Mouse (Mus musculus) CH12.LX (cell line): Measurements from ENCODE around the gene Igf1r. TPM values are rescaled to one million over a fixed set of nuclear protein-coding genes. Genes with fewer than 3 reads are reported as not detected.

Experiments
- DNase-seq: peaks from one replicate; pipeline ENCODE4 v3.0.0-alpha.2; 2013; ENCODE audit errors: extremely low read depth
- H3K27ac ChIP-seq: 2 replicates; pipeline ENCODE4 v1.5.1; 2012; ENCODE audit warnings: low read depth, mild to moderate bottlenecking, control low read depth, moderate library complexity; ENCODE audit not compliant: insufficient read depth
- H3K27me3 ChIP-seq: replicated peaks from 2 replicates; pipeline ENCODE3; 2012; ENCODE audit warnings: inconsistent platforms
- H3K36me3 ChIP-seq, 2 experiments: replicated peaks in 1 of 2; 2 replicates each; pipeline versions ENCODE3 to v1.6.1; 2012; ENCODE audit warnings: inconsistent platforms in 1 of 2, low read length in 1 of 2, mild to moderate bottlenecking in 1 of 2, mixed read lengths in 1 of 2, moderate library complexity in 1 of 2; ENCODE audit not compliant: control insufficient read depth in 1 of 2, insufficient read depth in 1 of 2
- H3K4me1 ChIP-seq, 2 experiments: 2 replicates each; pipeline ENCODE4 v1.6.1; 2012; ENCODE audit warnings: inconsistent platforms in 1 of 2, moderate library complexity in 1 of 2; ENCODE audit not compliant: insufficient read depth in 2 of 2, control insufficient read depth in 1 of 2
- H3K4me2 ChIP-seq: 2 replicates; pipeline ENCODE4 v1.6.1; 2012; ENCODE audit warnings: low read depth, mild to moderate bottlenecking, control low read depth; ENCODE audit not compliant: poor library complexity, insufficient read depth, severe bottlenecking
- H3K4me3 ChIP-seq, 3 experiments: fragments of 150-350 bp in 1 of 3; sonication (generic) in 1 of 3; replicated peaks in 1 of 3; 2 replicates each; pipeline versions ENCODE3 to v1.5.1; 2011 to 2012; ENCODE audit warnings: low read depth in 2 of 3, low read length in 2 of 3, mild to moderate bottlenecking in 2 of 3, moderate library complexity in 2 of 3, control low read depth in 1 of 3, improper control_type of control experiment in 1 of 3, inconsistent platforms in 1 of 3, mixed read lengths in 1 of 3; ENCODE audit not compliant: poor library complexity in 1 of 3
- H3K79me2 ChIP-seq: replicated peaks from 2 replicates; pipeline ENCODE4 v1.6.1; 2012; ENCODE audit warnings: mild to moderate bottlenecking, moderate library complexity; ENCODE audit not compliant: control insufficient read depth, poor library complexity, insufficient read depth, severe bottlenecking; ENCODE audit errors: extremely low read depth
- H3K9ac ChIP-seq: 2 replicates; pipeline ENCODE4 v1.6.1; 2012; ENCODE audit warnings: low read depth, mild to moderate bottlenecking, control low read depth, moderate library complexity; ENCODE audit not compliant: insufficient read depth
- H3K9me3 ChIP-seq: replicated peaks from 2 replicates; pipeline ENCODE3; 2012; ENCODE audit warnings: low read length, inconsistent platforms, mixed read lengths
- CHD1 ChIP-seq: IDR thresholded peaks from 2 replicates; pipeline ENCODE4 v1.6.1; 2012; ENCODE audit warnings: low read depth, low read length, improper control_type of control experiment, inconsistent platforms
- CTCF ChIP-seq, 2 experiments: IDR thresholded peaks in 1 of 2; conservative IDR thresholded peaks in 1 of 2; 2 replicates each; pipeline ENCODE4 v1.5.1; 2011 to 2012; ENCODE audit warnings: low read depth in 2 of 2, low read length in 2 of 2, improper control_type of control experiment in 1 of 2, inconsistent platforms in 1 of 2, mild to moderate bottlenecking in 1 of 2, moderate library complexity in 1 of 2
- E2F4 ChIP-seq: IDR thresholded peaks from 2 replicates; pipeline ENCODE4 v1.6.1; 2011; ENCODE audit warnings: low read depth, low read length, improper control_type of control experiment; ENCODE audit not compliant: insufficient replicate concordance
- EP300 ChIP-seq: IDR thresholded peaks from 2 replicates; pipeline ENCODE4 v1.6.1; 2011; ENCODE audit warnings: low read length, improper control_type of control experiment
- ETS1 ChIP-seq: conservative IDR thresholded peaks from 2 replicates; pipeline ENCODE4 v1.6.1; 2012; ENCODE audit warnings: low read depth, mild to moderate bottlenecking, inconsistent platforms, low read length, improper control_type of control experiment, moderate library complexity
- GABPA ChIP-seq: IDR thresholded peaks from 2 replicates; pipeline ENCODE4 v1.6.1; 2012; ENCODE audit warnings: low read depth, low read length, improper control_type of control experiment, inconsistent platforms; ENCODE audit not compliant: insufficient replicate concordance
- JUN ChIP-seq: IDR thresholded peaks from 2 replicates; pipeline ENCODE4 v1.6.1; 2011; ENCODE audit warnings: low read depth, mild to moderate bottlenecking, low read length, improper control_type of control experiment, moderate library complexity; ENCODE audit not compliant: insufficient read depth
- JUND ChIP-seq: conservative IDR thresholded peaks from 2 replicates; pipeline ENCODE4 v1.6.1; 2011; ENCODE audit warnings: low read depth, low read length, improper control_type of control experiment
- KAT2A ChIP-seq: IDR thresholded peaks from 2 replicates; pipeline ENCODE4 v1.6.1; 2012; ENCODE audit warnings: low read length, improper control_type of control experiment, inconsistent platforms; ENCODE audit not compliant: insufficient replicate concordance
- MAFK ChIP-seq: IDR thresholded peaks from 2 replicates; pipeline ENCODE4 v1.6.1; 2011; ENCODE audit warnings: low read length, improper control_type of control experiment; ENCODE audit not compliant: insufficient replicate concordance
- MAX ChIP-seq: IDR thresholded peaks from 2 replicates; pipeline ENCODE4 v1.6.1; 2011; ENCODE audit warnings: low read length, improper control_type of control experiment
- MEF2A ChIP-seq: IDR thresholded peaks from 2 replicates; pipeline ENCODE4 v1.6.1; 2014; ENCODE audit warnings: low read depth, mild to moderate bottlenecking, inconsistent platforms, low read length, improper control_type of control experiment, borderline replicate concordance
- MYC ChIP-seq: IDR thresholded peaks from 2 replicates; pipeline ENCODE4 v1.6.1; 2011; ENCODE audit warnings: low read depth, mild to moderate bottlenecking, improper control_type of control experiment, low read length
- NELFE ChIP-seq: IDR thresholded peaks from 2 replicates; pipeline ENCODE4 v1.6.1; 2011; ENCODE audit warnings: low read depth, low read length, improper control_type of control experiment
- PAX5 ChIP-seq: IDR thresholded peaks from 2 replicates; pipeline ENCODE4 v1.6.1; 2012; ENCODE audit warnings: low read length, inconsistent platforms, mixed read lengths
- POLR2A ChIP-seq: IDR thresholded peaks from 2 replicates; pipeline ENCODE4 v1.6.1; 2011; ENCODE audit warnings: low read depth, mild to moderate bottlenecking, improper control_type of control experiment, low read length
- POLR2AphosphoS2 ChIP-seq: IDR thresholded peaks from 2 replicates; pipeline ENCODE4 v1.6.1; 2011; ENCODE audit warnings: low read depth, low read length, improper control_type of control experiment
- RAD21 ChIP-seq: IDR thresholded peaks from 2 replicates; pipeline ENCODE4 v1.6.1; 2011; ENCODE audit warnings: low read depth, mild to moderate bottlenecking, low read length, improper control_type of control experiment, moderate library complexity
- SIN3A ChIP-seq: IDR thresholded peaks from 2 replicates; pipeline ENCODE4 v1.6.1; 2012; ENCODE audit warnings: low read length, improper control_type of control experiment, inconsistent platforms
- SMC3 ChIP-seq: IDR thresholded peaks from 2 replicates; pipeline ENCODE4 v1.6.1; 2011; ENCODE audit warnings: low read depth, low read length, improper control_type of control experiment
- TBP ChIP-seq: conservative IDR thresholded peaks from 2 replicates; pipeline ENCODE4 v1.6.1; 2011; ENCODE audit warnings: low read depth, low read length, improper control_type of control experiment
- TCF12 ChIP-seq: IDR thresholded peaks from 2 replicates; pipeline ENCODE4 v1.6.1; 2014; ENCODE audit warnings: low read depth, mild to moderate bottlenecking, inconsistent platforms, low read length, improper control_type of control experiment
- UBTF ChIP-seq: IDR thresholded peaks from 2 replicates; pipeline ENCODE4 v1.6.1; 2012; ENCODE audit warnings: low read depth, mild to moderate bottlenecking, inconsistent platforms, low read length, improper control_type of control experiment, moderate library complexity
- USF1 ChIP-seq: IDR thresholded peaks from 2 replicates; pipeline ENCODE4 v1.6.1; 2014; ENCODE audit warnings: low read depth, mild to moderate bottlenecking, inconsistent platforms, low read length, improper control_type of control experiment
- USF2 ChIP-seq: conservative IDR thresholded peaks from 2 replicates; pipeline ENCODE4 v1.6.1; 2011; ENCODE audit warnings: low read depth, low read length, improper control_type of control experiment
- ZMIZ1 ChIP-seq: IDR thresholded peaks from 2 replicates; pipeline ENCODE4 v1.6.1; 2012; ENCODE audit warnings: low read depth, mild to moderate bottlenecking, inconsistent platforms, low read length, improper control_type of control experiment
- ZNF384 ChIP-seq: IDR thresholded peaks from 2 replicates; pipeline ENCODE4 v1.6.1; 2012; ENCODE audit warnings: low read depth, low read length, improper control_type of control experiment, inconsistent platforms
- dilution Hi-C: fragments of 300-500 bp; cut with MboI; formaldehyde crosslinking; loops from 2 replicates; pipeline ENCODE4 v1.14.3; 2020; ENCODE audit warnings: low sequenced_read_pairs; ENCODE audit not compliant: extremely low pct_unique_long_range_greater_than_20kb, extremely low pct_ligation_motif_present
- in situ Hi-C: fragments of 300-500 bp; cut with MboI; formaldehyde crosslinking; loops from 3 replicates; pipeline ENCODE4 v1.14.3; 2019; ENCODE audit warnings: low sequenced_read_pairs, low pct_ligation_motif_present, low pct_unique_long_range_greater_than_20kb, mixed read lengths
- polyA plus RNA-seq: library from polyadenylated mRNA; unstranded; fragments of >175 nt; gene quantifications from 2 replicates; pipeline ENCODE4 v1.2.1, GENCODE M21; 2012; ENCODE audit warnings: low read depth; ENCODE audit not compliant: insufficient read length
- total RNA-seq, 2 experiments: library from RNA; depleted of rRNA; stranded (reverse); fragments of 300-350 nt in 1 of 2; fragments of >200 nt in 1 of 2; gene quantifications; 2 replicates each; pipeline ENCODE4 v1.2.3; 2012 to 2014

Igf1r gene
- total and polyA plus RNA-seq, 3 experiments, result 0.19 to 1.6 (median 0.29) TPM

- TF ChIP-seq MAX, result no peak
- TF ChIP-seq E2F4, result no peak
- no peak for TF ChIP-seq SIN3A
- TF ChIP-seq MAFK, result no peak
- no peak for TF ChIP-seq EP300
- TF ChIP-seq GABPA, result no peak
- TF ChIP-seq NELFE, result no peak
- TF ChIP-seq POLR2AphosphoS2, result no peak
- TF ChIP-seq SMC3, result peak; percentile 56
- no peak for TF ChIP-seq KAT2A
- TF ChIP-seq CTCF (conservative IDR thresholded peaks at IDR 0.05 in 1 of 2, IDR thresholded peaks at IDR 0.05 in 1 of 2; ENCODE audit: low read depth in 2 of 2, low read length in 2 of 2), result peak in 1 of 2 experiments; percentile 71; a peak in 3 of 4 replicates
- TF ChIP-seq JUN, result no peak
- no peak for TF ChIP-seq USF1
- no peak for TF ChIP-seq TCF12
- no peak for TF ChIP-seq ETS1
- no peak for TF ChIP-seq ZMIZ1
- no peak for TF ChIP-seq MEF2A
- no peak for TF ChIP-seq TBP
- no peak for TF ChIP-seq CHD1
- no peak for TF ChIP-seq PAX5
- TF ChIP-seq RAD21, result peak; percentile 32
- TF ChIP-seq USF2, result no peak
- no peak for TF ChIP-seq ZNF384
- TF ChIP-seq JUND, result no peak
- TF ChIP-seq MYC, result no peak
- no peak for TF ChIP-seq UBTF
- TF ChIP-seq POLR2A, result no peak
- dilution Hi-C loops (no loop called here), in situ Hi-C loops (no loop called here)
- Histone ChIP-seq H3K4me2 (peak overlapping the region; percentile 47), H3K9ac (peak overlapping the region; percentile 32; the same call in 1 of the 2 replicates), H3K4me1 (peaks cover 0 to 3% of the 10 kb centered on the region in 2 experiments; a peak in 2 of 4 replicates), H3K4me3 (no peak overlapping the region), H3K36me3 (no peaks in the 10 kb centered on the region), H3K27ac (no peak overlapping the region), H3K79me2 (no peaks in the 10 kb centered on the region), H3K27me3 (peaks cover 2% of the 10 kb centered on the region), H3K9me3 (no peaks in the 10 kb centered on the region)
- DNase-seq, result peak; percentile 29
Measured at GRCm38 (mm10) chr7:68054956-68055355, 102.3 kb downstream of the Igf1r start.
